Mouse (Mus musculus) adrenal gland, adult 8-10 months (tissue): ENCODE data around the gene Fbxo30. TPM values are rescaled to one million over a fixed set of nuclear protein-coding genes. Genes with fewer than 3 reads are reported as not detected.
A peak's percentile ranks its signal among the peaks of the same experiment; 100 is the strongest.
"Not testable (repeated sequence)": the region's sequence is repeated elsewhere in the genome, so short reads cannot be mapped to it uniquely, and the experiment has no call there.

Source experiments
- DNase-seq: peaks from one replicate; pipeline ENCODE4 v3.0.0; 2022
- total RNA-seq, 4 experiments: library from RNA; stranded (reverse); gene quantifications; 2 replicates each; pipeline ENCODE4 v1.2.4; 2022

Gene Fbxo30
- total RNA-seq, result 10 to 100 TPM; 23.1 to 34.1 (median 26.8) TPM

- peak; percentile 94 for DNase-seq
Observed at GRCm38 (mm10) chr10:11280578-11281463, at the start of gene Fbxo30. TSS of gene Fbxo30 (plus strand) at chr10:11281330.

GRCm38 (mm10) chr10:11233208-11233607 lies 47.9 kb upstream of the Fbxo30 start:
- DNase-seq, result no peak

GRCm38 (mm10) chr10:11242988-11243387 lies 38.1 kb upstream of the Fbxo30 start:
- DNase-seq, result not testable (repeated sequence)

GRCm38 (mm10) chr10:11248210-11248609 lies 32.9 kb upstream of the Fbxo30 start:
- no peak for DNase-seq

- DNase-seq, result no peak
Observed at GRCm38 (mm10) chr10:11250247-11250997, 30.7 kb upstream of the Fbxo30 start.

GRCm38 (mm10) chr10:11253581-11253980 lies 27.5 kb upstream of the Fbxo30 start:
- not testable (repeated sequence) for DNase-seq

GRCm38 (mm10) chr10:11260119-11260518 lies 21.0 kb upstream of the Fbxo30 start:
- DNase-seq, result no peak

- not testable (repeated sequence) for DNase-seq
Observed at GRCm38 (mm10) chr10:11262292-11262691, 18.8 kb upstream of the Fbxo30 start.

- not testable (repeated sequence) for DNase-seq
Observed at GRCm38 (mm10) chr10:11263795-11264194, 17.3 kb upstream of the Fbxo30 start.

- DNase-seq, result no peak
Observed at GRCm38 (mm10) chr10:11269165-11269564, 12.0 kb upstream of the Fbxo30 start.

GRCm38 (mm10) chr10:11274431-11274830 lies 6.7 kb upstream of the Fbxo30 start:
- peak; percentile 11 for DNase-seq

GRCm38 (mm10) chr10:11280235-11280577 lies 924 bp upstream of the Fbxo30 start:
- DNase-seq, result no peak

- DNase-seq, result peak; percentile 31
Observed at GRCm38 (mm10) chr10:11281498-11282305, 572 bp downstream of the Fbxo30 start.

- no peak for DNase-seq
Observed at GRCm38 (mm10) chr10:11282306-11282631, 1.1 kb downstream of the Fbxo30 start.

- DNase-seq, result no peak
Observed at GRCm38 (mm10) chr10:11298418-11298817, 17.3 kb downstream of the Fbxo30 start.

- no peak for DNase-seq
Observed at GRCm38 (mm10) chr10:11305365-11306053, 24.4 kb downstream of the Fbxo30 start.

- DNase-seq, result no peak
Observed at GRCm38 (mm10) chr10:11306054-11306367, 24.9 kb downstream of the Fbxo30 start.

- no peak for DNase-seq
Observed at GRCm38 (mm10) chr10:11309866-11310265, 28.7 kb downstream of the Fbxo30 start.

- DNase-seq, result no peak
Observed at GRCm38 (mm10) chr10:11310481-11310880, 29.4 kb downstream of the Fbxo30 start.

GRCm38 (mm10) chr10:11317856-11318454 lies 36.8 kb downstream of the Fbxo30 start:
- not testable (repeated sequence) for DNase-seq

- no peak for DNase-seq
Observed at GRCm38 (mm10) chr10:11319446-11319970, 38.4 kb downstream of the Fbxo30 start.

GRCm38 (mm10) chr10:11322316-11322715 lies 41.2 kb downstream of the Fbxo30 start:
- DNase-seq, result no peak
